Mouse (Mus musculus) heart, postnatal 0 days (tissue): ENCODE measurements around the gene Timm10b.

ENCODE experiments used
- CTCF ChIP-seq: IDR thresholded peaks from 2 replicates; pipeline ENCODE4 v1.5.1; 2016; ENCODE audit warnings: antibody characterized with exemption, control low read depth, low read depth
- EP300 ChIP-seq: IDR thresholded peaks from 2 replicates; pipeline ENCODE4 v1.6.1; 2016; ENCODE audit warnings: antibody characterized with exemption, low read depth

DNA sequence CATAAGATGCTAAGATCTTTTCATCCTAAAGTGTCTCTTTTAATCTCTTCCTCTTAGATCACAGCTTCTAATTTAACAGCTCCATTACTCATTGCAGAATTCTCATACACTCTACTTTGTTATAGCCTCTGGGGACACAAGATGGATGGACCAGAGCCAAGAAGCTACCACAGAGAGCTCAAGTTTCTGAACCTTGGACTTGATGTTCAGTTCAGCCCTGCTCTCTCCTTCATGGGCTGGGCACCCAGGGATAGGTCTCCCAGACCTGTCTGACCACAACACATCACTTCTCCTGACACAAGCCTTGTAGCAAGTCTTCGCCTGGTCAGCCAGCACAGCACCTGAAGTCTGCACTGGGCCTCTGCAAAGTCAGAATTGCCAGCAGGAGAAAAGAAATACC is 25.5 kb upstream of the Timm10b start:
- TF ChIP-seq CTCF: no peak
- no peak for TF ChIP-seq EP300
